Mouse (Mus musculus): ENCODE results near the gene Mei1.

The Mei1 gene

DNA sequence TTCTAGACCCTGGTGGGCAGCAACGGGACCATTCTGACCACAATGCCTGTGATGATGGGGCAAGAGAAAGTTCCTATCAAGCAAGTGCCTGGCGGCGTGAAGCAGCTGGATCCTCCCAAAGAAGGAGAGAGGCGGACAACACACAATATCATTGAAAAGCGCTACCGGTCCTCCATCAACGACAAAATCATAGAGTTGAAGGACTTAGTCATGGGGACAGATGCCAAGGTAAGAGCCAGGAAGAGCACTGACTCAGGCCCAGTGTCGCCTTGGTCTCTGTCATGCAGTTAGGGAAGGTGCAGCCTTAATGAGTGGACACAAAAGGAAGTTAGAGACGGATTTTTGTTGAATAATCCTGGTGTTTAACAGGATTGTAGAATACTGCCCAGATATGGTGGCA lies 105.3 kb downstream of the Mei1 start:
- 94% methylated on average over 9 of the region's 9 CpGs for WGBS

Measured in cerebral cortex, adult 2 months (tissue).